ENCODE assay signal across 8 mouse cellular contexts in genomic region chr7:78576706-78577461, GRCm38 (mm10).
DNase-seq lines count a peak whose midpoint lies in the region; ATAC-seq and TF ChIP-seq lines count a peak whose summit lies in the region.

No protein-coding gene starts in this region.

- no peaks in the 10 kb centered on the region for H3K36me3 ChIP-seq in heart, embryonic 14.5 days (ENCODE audit: control insufficient read depth, insufficient read depth, low read length)
- H3K36me3 ChIP-seq in limb, embryonic 14.5 days (ENCODE audit: control insufficient read depth, insufficient read depth, low read length) = no peaks in the 10 kb centered on the region
- H3K36me3 ChIP-seq in small intestine, adult 2 months (ENCODE audit: control insufficient read depth, insufficient read depth, low read length) = no peaks in the 10 kb centered on the region

- 1% methylated on average over 35 of the region's 35 CpGs for WGBS in heart, embryonic 14.5 days
- 3% methylated on average over 34 of the region's 35 CpGs for WGBS in limb, embryonic 14.5 days
- 5% methylated on average over 35 of the region's 35 CpGs for WGBS in small intestine, adult 2 months

- peak overlapping the region; percentile 38; the same call in 1 of the 2 replicates for H3K9ac ChIP-seq in heart, embryonic 14.5 days (ENCODE audit: low read length)
- peak overlapping the region; percentile 12; the same call in 1 of the 2 replicates for H3K9ac ChIP-seq in limb, embryonic 14.5 days (ENCODE audit: low read depth, low read length, severe bottlenecking)

- peak overlapping the region; percentile 65 for H3K4me3 ChIP-seq in gastrocnemius, adult 2 months
- H3K4me3 ChIP-seq in heart, embryonic 14.5 days (ENCODE audit: control insufficient read depth in 1 of 2, insufficient read depth in 1 of 2, low read depth in 1 of 2, low read length in 2 of 2) = peak overlapping the region; percentile 43 to 59
- H3K4me3 ChIP-seq in limb, embryonic 14.5 days (replicated peaks; ENCODE audit: low read length) = peak overlapping the region; percentile 44
- peak overlapping the region; percentile 26; the same call in 1 of the 2 replicates for H3K4me3 ChIP-seq in small intestine, adult 2 months (ENCODE audit: low read depth, low read length)

- H3K9me3 ChIP-seq in heart, embryonic 14.5 days (ENCODE audit: control insufficient read depth, low read length) = no peaks in the 10 kb centered on the region
- no peaks in the 10 kb centered on the region for H3K9me3 ChIP-seq in limb, embryonic 14.5 days (ENCODE audit: control insufficient read depth, low read length)

- TF ChIP-seq POLR2A in limb, embryonic 14.5 days (IDR thresholded peaks at IDR 0.05; ENCODE audit: borderline replicate concordance, extremely low read depth, insufficient read depth, insufficient read length) = no peak
- TF ChIP-seq POLR2A in small intestine, adult 2 months (IDR thresholded peaks at IDR 0.05; ENCODE audit: low read depth, low read length) = no peak

- TF ChIP-seq CTCF in gastrocnemius, adult 2 months (IDR thresholded peaks at IDR 0.05) = no peak
- TF ChIP-seq CTCF in small intestine, adult 2 months (IDR thresholded peaks at IDR 0.05; ENCODE audit: extremely low read depth, insufficient read length, insufficient replicate concordance, low read depth, low read length) = no peak

- H3K27ac ChIP-seq in gastrocnemius, adult 2 months = no peak overlapping the region; the same call in 1 of the 2 replicates
- no peak overlapping the region for H3K27ac ChIP-seq in heart, embryonic 14.5 days (replicated peaks in 1 of 2; ENCODE audit: control insufficient read depth in 1 of 2, insufficient read depth in 1 of 2, low read depth in 2 of 2, low read length in 2 of 2)
- no peak overlapping the region for H3K27ac ChIP-seq in limb, embryonic 14.5 days (replicated peaks; ENCODE audit: low read depth, low read length)
- H3K27ac ChIP-seq in small intestine, adult 2 months (ENCODE audit: insufficient read depth, low read depth, low read length) = no peak overlapping the region

- peaks cover 0 to 15% of the 10 kb centered on the region in 2 experiments; a peak in 2 of 4 replicates for H3K4me1 ChIP-seq in heart, embryonic 14.5 days (ENCODE audit: control insufficient read depth in 2 of 2, insufficient read depth in 2 of 2, low read length in 2 of 2)
- 0 out of 2 replicates have a peak, but pooled peaks cover 3% of the 10 kb centered on the region for H3K4me1 ChIP-seq in limb, embryonic 14.5 days (ENCODE audit: control insufficient read depth, insufficient read depth, low read length)
- peaks cover 3% of the 10 kb centered on the region for H3K4me1 ChIP-seq in small intestine, adult 2 months (ENCODE audit: control insufficient read depth, insufficient read depth, insufficient read length, low read length)

- ATAC-seq in heart, embryonic 14.5 days (ENCODE audit: insufficient number of reproducible peaks, insufficient read depth, low FRiP score, low read depth) = peak; percentile 52; the same call in 1 of the 2 replicates
- ATAC-seq in limb, embryonic 14.5 days (ENCODE audit: low FRiP score, low read depth) = peak; percentile 71

- DNase-seq in gastrocnemius, adult 2 months = peak; percentile 53
- no peak for DNase-seq in gastrocnemius, postnatal 25 days
- peak; percentile 13 to 49 for DNase-seq in urinary bladder, adult 18-20 months (ENCODE audit: low spot score in 2 of 2)
- DNase-seq in urinary bladder, postnatal 10 days (ENCODE audit: low spot score) = no peak
- DNase-seq in limb, embryonic 14.5 days (ENCODE audit: low spot score) = no peak
- DNase-seq in layer of hippocampus, adult 9-11 months = no peak

- peaks cover 88% of the 10 kb centered on the region for H3K27me3 ChIP-seq in heart, embryonic 14.5 days (ENCODE audit: control insufficient read depth, insufficient read depth, low read length)
- H3K27me3 ChIP-seq in limb, embryonic 14.5 days (ENCODE audit: control insufficient read depth, insufficient read depth, low read length) = peaks cover 81% of the 10 kb centered on the region
- peaks cover 41% of the 10 kb centered on the region for H3K27me3 ChIP-seq in small intestine, adult 2 months (ENCODE audit: control insufficient read depth, insufficient read depth, low read length)

- H3K4me2 ChIP-seq in heart, embryonic 14.5 days (ENCODE audit: low read length) = peak overlapping the region; percentile 94
- H3K4me2 ChIP-seq in limb, embryonic 14.5 days (replicated peaks; ENCODE audit: low read depth, low read length, severe bottlenecking) = peak overlapping the region; percentile 81

- intact Hi-C loops in gastrocnemius, adult 2 months (cut with DNase I) = no loop called here

Comparison
In these comparisons a context has a peak if more than half of its experiments do, and no peak if none do; other contexts are left out.
1. DNase-seq: peak in gastrocnemius, adult 2 months (single experiment) and urinary bladder, adult 18-20 months (2 of 2); none in gastrocnemius, postnatal 25 days (single experiment), urinary bladder, postnatal 10 days (single experiment), limb, embryonic 14.5 days (single experiment) and layer of hippocampus, adult 9-11 months (single experiment).
2. Peak in every context shown above with its lines, with median percentiles within 50 percentile points of each other: H3K4me3 ChIP-seq.